Mouse (Mus musculus): ENCODE measurements at regions not wholly inside any gene's neighbourhood (a gene's known extent, or its start where the extent isn't known, plus 50 kb on each side); places are given as distances from the start of the nearest gene placed in this dataset.

DNA sequence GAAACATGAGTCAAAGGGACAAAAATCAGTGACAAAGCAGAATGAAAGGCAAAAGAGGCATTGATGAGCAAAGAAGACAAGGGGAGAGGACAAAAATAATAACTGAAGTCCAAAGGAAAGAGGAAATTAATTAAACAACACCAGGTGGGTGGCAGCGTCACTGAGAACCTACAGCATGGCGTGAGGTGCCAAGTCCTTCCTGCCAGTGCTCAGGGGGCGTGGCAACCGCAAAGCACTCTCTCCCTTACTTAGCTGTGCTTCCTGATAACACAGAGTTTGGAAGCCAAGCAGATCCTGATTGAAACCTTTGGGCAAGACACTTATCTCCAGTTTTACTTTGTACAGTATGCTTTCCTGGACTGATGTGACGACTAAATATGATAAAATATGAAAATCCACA, 199.9 kb upstream of the Gm6657 start:
- TF ChIP-seq CTCF (IDR thresholded peaks at IDR 0.05; ENCODE audit: insufficient read depth, low read length): no peak
- TF ChIP-seq POLR2A (IDR thresholded peaks at IDR 0.05; ENCODE audit: borderline replicate concordance, extremely low read depth, low read depth, low read length): no peak

All from lung, adult 2 months (tissue).